Mouse (Mus musculus) olfactory bulb, adult 2 months (tissue): Measurements from ENCODE around the gene Mesp1.

Experiments used
- CTCF ChIP-seq: fragments of 200-500 bp; IDR thresholded peaks from 2 replicates; pipeline ENCODE4 v1.5.1; 2012; ENCODE audit warnings: low read depth, mild to moderate bottlenecking, low read length, moderate library complexity; ENCODE audit not compliant: insufficient read depth
- POLR2A ChIP-seq: fragments of 200-500 bp; IDR thresholded peaks from 2 replicates; pipeline ENCODE4 v1.6.1; 2012; ENCODE audit warnings: mild to moderate bottlenecking, low read depth, low read length, moderate library complexity; ENCODE audit not compliant: insufficient read depth

- TF ChIP-seq POLR2A (no peak), CTCF (no peak)
Observed at GRCm38 (mm10) chr7:79771561-79772512, 21.8 kb downstream of the Mesp1 start.
